ENCODE assay signal across 1 mouse cellular context in the genomic region with DNA sequence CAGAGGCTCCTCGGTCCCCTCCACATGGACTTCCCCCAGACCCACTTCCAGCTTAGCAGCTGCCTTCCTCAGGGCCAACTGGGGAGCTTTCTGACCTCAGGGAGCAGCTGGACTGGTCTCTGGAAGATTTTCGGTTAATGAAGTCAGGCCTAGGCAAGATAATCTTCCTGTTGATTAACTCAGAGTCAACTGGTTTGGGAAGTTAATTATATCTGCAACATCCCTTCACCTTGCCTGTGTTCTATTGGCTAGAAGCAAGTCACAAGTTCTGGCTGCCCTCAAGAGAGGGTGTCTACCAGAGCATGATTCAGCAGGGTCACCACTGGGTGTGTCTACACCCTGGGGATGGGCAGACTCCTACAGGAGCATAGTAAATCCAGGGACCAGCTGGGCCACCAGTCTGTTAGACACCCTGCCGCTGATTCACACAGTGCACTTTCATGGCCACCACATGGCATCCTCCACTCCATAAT.
TF ChIP-seq lines count a peak whose summit lies in the region.

No protein-coding gene starts in this region.

TF ChIP-seq in MEL, 35 proteins besides CTCF, POLR2A, EP300 and RAD21 (continued from another document):
- no peak for TF ChIP-seq MAFK (IDR thresholded peaks at IDR 0.05; ENCODE audit: borderline replicate concordance, low read depth, low read length)
- peak; percentile 61; the same call in 1 of the 2 replicates for TF ChIP-seq TBP (IDR thresholded peaks at IDR 0.05; ENCODE audit: low read depth, low read length)
- no peak; the same call in 1 of the 2 replicates for TF ChIP-seq RCOR1 (IDR thresholded peaks at IDR 0.05; ENCODE audit: low read depth, low read length)
- peak; percentile 38; the same call in 1 of the 2 replicates for TF ChIP-seq POLR2AphosphoS2 (IDR thresholded peaks at IDR 0.05; ENCODE audit: low read length)
- TF ChIP-seq MXI1 (IDR thresholded peaks at IDR 0.05; ENCODE audit: low read depth, low read length), result peak; percentile 38; the same call in 1 of the 2 replicates
- no peak for TF ChIP-seq MAZ (IDR thresholded peaks at IDR 0.05; ENCODE audit: low read depth, low read length)
- no peak for TF ChIP-seq GABPA (IDR thresholded peaks at IDR 0.05; ENCODE audit: low read depth, low read length)
- TF ChIP-seq MYC (IDR thresholded peaks at IDR 0.05; ENCODE audit: low read depth, low read length), result no peak
- TF ChIP-seq POLR2AphosphoS5 (IDR thresholded peaks at IDR 0.05; ENCODE audit: borderline replicate concordance, low read depth, low read length), result no peak
- TF ChIP-seq E2F4 (IDR thresholded peaks at IDR 0.05; ENCODE audit: borderline replicate concordance, low read depth, low read length), result no peak
- no peak for TF ChIP-seq JUND (IDR thresholded peaks at IDR 0.05; ENCODE audit: low read depth, low read length)
- peak; percentile 62 for TF ChIP-seq SIN3A (IDR thresholded peaks at IDR 0.05; ENCODE audit: low read length)
- TF ChIP-seq ZKSCAN1 (IDR thresholded peaks at IDR 0.05; ENCODE audit: low read depth, low read length), result no peak
- TF ChIP-seq ELF1 (IDR thresholded peaks at IDR 0.05; ENCODE audit: low read depth, low read length), result no peak
- TF ChIP-seq ZC3H11A (IDR thresholded peaks at IDR 0.05; ENCODE audit: low read depth, low read length), result no peak
- peak; percentile 82 for TF ChIP-seq USF1 (IDR thresholded peaks at IDR 0.05; ENCODE audit: low read depth, low read length)
- TF ChIP-seq NRF1 (IDR thresholded peaks at IDR 0.05; ENCODE audit: insufficient read depth, low read depth, low read length, poor library complexity, severe bottlenecking), result no peak
- peak; percentile 35 for TF ChIP-seq NELFE (IDR thresholded peaks at IDR 0.05; ENCODE audit: low read depth, low read length)
- TF ChIP-seq CHD2 (IDR thresholded peaks at IDR 0.05; ENCODE audit: low read length), result no peak
- TF ChIP-seq USF2 (IDR thresholded peaks at IDR 0.05; ENCODE audit: borderline replicate concordance in 1 of 2, insufficient read depth in 1 of 2, low read depth in 1 of 2, low read length in 2 of 2), result no peak
- peak; percentile 84 for TF ChIP-seq ETS1 (IDR thresholded peaks at IDR 0.05; ENCODE audit: low read depth, low read length)
- TF ChIP-seq CHD1 (IDR thresholded peaks at IDR 0.05; ENCODE audit: low read depth, low read length), result no peak
- no peak for TF ChIP-seq MEF2A (IDR thresholded peaks at IDR 0.05; ENCODE audit: extremely low read depth, insufficient replicate concordance, low read depth, low read length, poor library complexity, severe bottlenecking)
- TF ChIP-seq GATA1 (IDR thresholded peaks at IDR 0.05; ENCODE audit: low read depth, low read length), result peak; percentile 83
- no peak for TF ChIP-seq KAT2A (conservative IDR thresholded peaks at IDR 0.05; ENCODE audit: low read depth, low read length)
- TF ChIP-seq UBTF (IDR thresholded peaks at IDR 0.05; ENCODE audit: borderline replicate concordance, insufficient read depth, low read depth, low read length), result no peak
- peak; percentile 37; the same call in 1 of the 2 replicates for TF ChIP-seq MAX (IDR thresholded peaks at IDR 0.05; ENCODE audit: low read length)
